Mouse (Mus musculus) hindbrain, embryonic 10.5 days (tissue): ENCODE results near the gene Med14. TPM values are rescaled to one million over a fixed set of nuclear protein-coding genes. Genes with fewer than 3 reads are reported as not detected.

Experiments used
- DNase-seq: peaks from one replicate; pipeline ENCODE4 v3.0.0-alpha.2; 2017; ENCODE audit warnings: low spot score
- H3K27ac ChIP-seq: fragments of 300-500 bp; sonication (generic); 2 replicates; pipeline ENCODE4 v1.5.1; 2016; ENCODE audit warnings: mild to moderate bottlenecking, moderate library complexity
- H3K27me3 ChIP-seq: fragments of 300-500 bp; sonication (generic); 2 replicates; pipeline ENCODE4 v1.6.1; 2016; ENCODE audit warnings: mild to moderate bottlenecking; ENCODE audit not compliant: poor library complexity, insufficient read depth, severe bottlenecking
- H3K36me3 ChIP-seq: fragments of 300-500 bp; sonication (generic); 2 replicates; pipeline ENCODE4 v1.6.1; 2016; ENCODE audit warnings: mild to moderate bottlenecking, moderate library complexity
- H3K4me1 ChIP-seq: fragments of 300-500 bp; sonication (generic); replicated peaks from 2 replicates; pipeline ENCODE4 v1.6.1; 2016; ENCODE audit warnings: mild to moderate bottlenecking
- H3K4me3 ChIP-seq: fragments of 300-500 bp; sonication (generic); 2 replicates; pipeline ENCODE4 v1.5.1; 2016; ENCODE audit warnings: mild to moderate bottlenecking, moderate library complexity
- H3K9me3 ChIP-seq: fragments of 300-500 bp; sonication (generic); 2 replicates; pipeline ENCODE4 v1.6.1; 2016; ENCODE audit warnings: mild to moderate bottlenecking, moderate library complexity
- WGBS: fragments of 180-500 bp; shearing (Covaris S2); methylation state at CpG from one replicate; pipeline ENCODE4 v1.1.7; 2016; 5-methylcytosine and 5-hydroxymethylcytosine counted together
- polyA plus RNA-seq: library from polyadenylated mRNA; unstranded; fragments of >200 nt; fragmentation: Nextera tagmentation; extraction: Ambion mirVana; gene quantifications from 2 replicates; pipeline ENCODE4 v1.2.1, GENCODE M21; 2016

Gene Med14
- 11.1 and 11.5 TPM in 2 replicates for polyA plus RNA-seq

GRCm38 (mm10) chrX:12761626-12762333 is at the start of gene Med14:
Gene Med14, minus strand, starts transcription at chrX:12762073.
- Histone ChIP-seq H3K36me3 (no peaks in the 10 kb centered on the region), H3K9me3 (no peaks in the 10 kb centered on the region), H3K27me3 (peaks cover 17% of the 10 kb centered on the region), H3K27ac (peak within 1 kb of the TSS; percentile 94), H3K4me3 (peak within 1 kb of the TSS; percentile 68), H3K4me1 (peaks cover 16% of the 10 kb centered on the region)
- WGBS: 7% methylated on average over 63 of the region's 79 CpGs
- peak; percentile 88 for DNase-seq

- WGBS: 72% methylated on average over 4 of the region's 4 CpGs
These were observed 38.7 kb upstream of the Med14 start for GRCm38 (mm10) chrX:12800559-12800958.

GRCm38 (mm10) chrX:12794842-12795241 is 33.0 kb upstream of the Med14 start:
- no peaks in the 10 kb centered on the region for H3K36me3 ChIP-seq
- 61% methylated on average over 2 of the region's 2 CpGs for WGBS
- H3K4me3 ChIP-seq: no peak overlapping the region
- H3K27ac ChIP-seq: no peak overlapping the region
- H3K27me3 ChIP-seq: no peaks in the 10 kb centered on the region
- no peak for DNase-seq
- H3K9me3 ChIP-seq: no peaks in the 10 kb centered on the region
- H3K4me1 ChIP-seq: no peaks in the 10 kb centered on the region

More at GRCm38 (mm10) chrX:12800559-12800958, 38.7 kb upstream of the Med14 start:
- no peaks in the 10 kb centered on the region for H3K27me3 ChIP-seq
- H3K4me1 ChIP-seq: no peaks in the 10 kb centered on the region
- H3K36me3 ChIP-seq: no peaks in the 10 kb centered on the region
- no peak for DNase-seq
- no peaks in the 10 kb centered on the region for H3K9me3 ChIP-seq
- no peak overlapping the region for H3K4me3 ChIP-seq
- no peak overlapping the region for H3K27ac ChIP-seq

- no peak for DNase-seq
- no peaks in the 10 kb centered on the region for H3K9me3 ChIP-seq
- no peaks in the 10 kb centered on the region for H3K4me1 ChIP-seq
- H3K27me3 ChIP-seq: no peaks in the 10 kb centered on the region
- H3K36me3 ChIP-seq: no peaks in the 10 kb centered on the region
- peak overlapping the region; percentile 50 for H3K27ac ChIP-seq
- 84% methylated on average over 4 of the region's 4 CpGs for WGBS
- H3K4me3 ChIP-seq: no peak overlapping the region
These were observed 29.9 kb upstream of the Med14 start for GRCm38 (mm10) chrX:12791674-12792340.

- Histone ChIP-seq H3K27ac (no peak overlapping the region), H3K27me3 (no peaks in the 10 kb centered on the region), H3K4me1 (no peaks in the 10 kb centered on the region), H3K4me3 (no peak overlapping the region), H3K9me3 (no peaks in the 10 kb centered on the region), H3K36me3 (no peaks in the 10 kb centered on the region)
- no peak for DNase-seq
- WGBS: 84% methylated on average over 3 of the region's 3 CpGs
These were observed 11.4 kb upstream of the Med14 start for GRCm38 (mm10) chrX:12773236-12773635.

GRCm38 (mm10) chrX:12771561-12771960 is 9.7 kb upstream of the Med14 start:
- H3K4me1 ChIP-seq: no peaks in the 10 kb centered on the region
- no peaks in the 10 kb centered on the region for H3K9me3 ChIP-seq
- H3K4me3 ChIP-seq: no peak overlapping the region
- H3K27ac ChIP-seq: no peak overlapping the region
- H3K27me3 ChIP-seq: no peaks in the 10 kb centered on the region
- H3K36me3 ChIP-seq: no peaks in the 10 kb centered on the region
- WGBS: 82% methylated on average over 2 of the region's 2 CpGs
- no peak for DNase-seq

- Histone ChIP-seq H3K4me3 (no peak overlapping the region), H3K4me1 (no peaks in the 10 kb centered on the region), H3K27ac (no peak overlapping the region), H3K36me3 (no peaks in the 10 kb centered on the region), H3K27me3 (no peaks in the 10 kb centered on the region), H3K9me3 (no peaks in the 10 kb centered on the region)
- 56% methylated on average over 3 of the region's 3 CpGs for WGBS
- DNase-seq: no peak
These were observed 6.7 kb upstream of the Med14 start for GRCm38 (mm10) chrX:12768571-12768970.

GRCm38 (mm10) chrX:12766846-12767564 is 5.1 kb upstream of the Med14 start:
- no peak for DNase-seq
- H3K4me1 ChIP-seq: peaks cover 8% of the 10 kb centered on the region; the same call in 1 of the 2 replicates
- H3K9me3 ChIP-seq: no peaks in the 10 kb centered on the region
- no peak overlapping the region for H3K27ac ChIP-seq
- peaks cover 7% of the 10 kb centered on the region for H3K27me3 ChIP-seq
- 75% methylated on average over 4 of the region's 4 CpGs for WGBS
- H3K36me3 ChIP-seq: no peaks in the 10 kb centered on the region
- no peak overlapping the region for H3K4me3 ChIP-seq

GRCm38 (mm10) chrX:12763127-12763834 is 1.4 kb upstream of the Med14 start:
- 76% methylated on average over 3 of the region's 3 CpGs for WGBS
- H3K4me1 ChIP-seq: peaks cover 16% of the 10 kb centered on the region
- H3K9me3 ChIP-seq: no peaks in the 10 kb centered on the region
- peak overlapping the region; percentile 94 for H3K27ac ChIP-seq
- H3K27me3 ChIP-seq: peaks cover 17% of the 10 kb centered on the region
- no peaks in the 10 kb centered on the region for H3K36me3 ChIP-seq
- H3K4me3 ChIP-seq: peak overlapping the region; percentile 68
- no peak for DNase-seq

- Histone ChIP-seq H3K4me1 (peaks cover 16% of the 10 kb centered on the region), H3K27ac (peak overlapping the region; percentile 94), H3K36me3 (no peaks in the 10 kb centered on the region), H3K27me3 (peaks cover 17% of the 10 kb centered on the region), H3K9me3 (no peaks in the 10 kb centered on the region), H3K4me3 (peak overlapping the region; percentile 68)
- 13% methylated on average over 32 of the region's 32 CpGs for WGBS
- no peak for DNase-seq
These were observed 657 bp upstream of the Med14 start for GRCm38 (mm10) chrX:12762334-12763126.

- no peak for DNase-seq
- 9% methylated on average over 25 of the region's 25 CpGs for WGBS
- H3K36me3 ChIP-seq: no peaks in the 10 kb centered on the region
- peak overlapping the region; percentile 68 for H3K4me3 ChIP-seq
- peaks cover 17% of the 10 kb centered on the region for H3K27me3 ChIP-seq
- H3K9me3 ChIP-seq: no peaks in the 10 kb centered on the region
- H3K27ac ChIP-seq: peak overlapping the region; percentile 94
- peaks cover 16% of the 10 kb centered on the region for H3K4me1 ChIP-seq
These were observed 631 bp downstream of the Med14 start for GRCm38 (mm10) chrX:12761259-12761625.

- 20% methylated on average over 8 of the region's 8 CpGs for WGBS
- H3K9me3 ChIP-seq: no peaks in the 10 kb centered on the region
- DNase-seq: no peak
These were observed 1.4 kb downstream of the Med14 start for GRCm38 (mm10) chrX:12760501-12760900.

More at GRCm38 (mm10) chrX:12760501-12760900, 1.4 kb downstream of the Med14 start:
- Histone ChIP-seq H3K4me1 (peaks cover 16% of the 10 kb centered on the region), H3K36me3 (no peaks in the 10 kb centered on the region), H3K27me3 (peaks cover 17% of the 10 kb centered on the region), H3K4me3 (peak overlapping the region; percentile 68), H3K27ac (peak overlapping the region; percentile 94; the same call in 1 of the 2 replicates)
